ENCODE assay signal across 22 mouse cellular contexts in genomic region chr12:31078030-31078429, GRCm38 (mm10). TPM values are rescaled to one million over a fixed set of nuclear protein-coding genes. Genes with fewer than 3 reads are reported as not detected.
"Had no signal": no experiment of that assay in that cellular context is flagged by ENCODE, and none has a peak within 500 bp of the region (broad histone marks: within the 10 kb centered on the region; RNA-seq: fewer than 3 reads in every experiment).

No protein-coding gene starts in this region.

- H3K27ac ChIP-seq: kidney, embryonic 15.5 days; left cerebral cortex, adult 2 months; limb, embryonic 10.5 days; limb, embryonic 13.5 days; macrophage; midbrain, embryonic 12.5 days; midbrain, embryonic 15.5 days; neural tube, embryonic 12.5 days; neural tube, embryonic 15.5 days; stomach, embryonic 15.5 days had no signal

- DNase-seq: kidney, adult 11 months; kidney, adult 8-10 months; kidney, postnatal 10 days; kidney, postnatal 36 days; layer of hippocampus, postnatal 36 days; lung, embryonic 14.5 days; retina, postnatal 1 day; right cerebral cortex, postnatal 25 days; spleen, adult 18-20 months; thymus, postnatal 25 days had no signal

- H3K4me2 ChIP-seq: kidney, embryonic 15.5 days; limb, embryonic 13.5 days; lung, embryonic 14.5 days; midbrain, embryonic 12.5 days; midbrain, embryonic 15.5 days; neural tube, embryonic 12.5 days; neural tube, embryonic 15.5 days; stomach, embryonic 15.5 days had no signal

- H3K4me3 ChIP-seq: kidney, embryonic 15.5 days; left cerebral cortex, adult 2 months; limb, embryonic 10.5 days; limb, embryonic 13.5 days; midbrain, embryonic 12.5 days; midbrain, embryonic 15.5 days; neural tube, embryonic 12.5 days; neural tube, embryonic 15.5 days; stomach, embryonic 15.5 days had no signal

- ATAC-seq: lung, postnatal 0 days; midbrain, embryonic 15.5 days had no signal

- H3K9ac ChIP-seq: kidney, embryonic 15.5 days; limb, embryonic 13.5 days; lung, embryonic 14.5 days; midbrain, embryonic 12.5 days; midbrain, embryonic 15.5 days; neural tube, embryonic 12.5 days; neural tube, embryonic 15.5 days; stomach, embryonic 15.5 days had no signal

- H3K9me3 ChIP-seq: kidney, embryonic 15.5 days; limb, embryonic 10.5 days; limb, embryonic 13.5 days; midbrain, embryonic 12.5 days; midbrain, embryonic 15.5 days; neural tube, embryonic 12.5 days; neural tube, embryonic 15.5 days; stomach, embryonic 15.5 days had no signal

- H3K36me3 ChIP-seq: kidney, embryonic 15.5 days; limb, embryonic 10.5 days; limb, embryonic 13.5 days; midbrain, embryonic 12.5 days; midbrain, embryonic 15.5 days; neural tube, embryonic 12.5 days; neural tube, embryonic 15.5 days; stomach, embryonic 15.5 days had no signal

RNA-seq across cellular contexts. Expression of gene Fam110c, which starts 4.4 kb away (rescaled TPM):
- total RNA-seq: layer of hippocampus, postnatal 10 days; layer of hippocampus, postnatal 36 days; left cerebral cortex, adult 2 months had no signal
- polyA plus RNA-seq: neural tube, embryonic 12.5 days had no signal
